Mouse (Mus musculus): ENCODE data around the gene Il6ra.
A peak's percentile ranks its signal among the peaks of the same experiment; 100 is the strongest.

Gene Il6ra

DNA sequence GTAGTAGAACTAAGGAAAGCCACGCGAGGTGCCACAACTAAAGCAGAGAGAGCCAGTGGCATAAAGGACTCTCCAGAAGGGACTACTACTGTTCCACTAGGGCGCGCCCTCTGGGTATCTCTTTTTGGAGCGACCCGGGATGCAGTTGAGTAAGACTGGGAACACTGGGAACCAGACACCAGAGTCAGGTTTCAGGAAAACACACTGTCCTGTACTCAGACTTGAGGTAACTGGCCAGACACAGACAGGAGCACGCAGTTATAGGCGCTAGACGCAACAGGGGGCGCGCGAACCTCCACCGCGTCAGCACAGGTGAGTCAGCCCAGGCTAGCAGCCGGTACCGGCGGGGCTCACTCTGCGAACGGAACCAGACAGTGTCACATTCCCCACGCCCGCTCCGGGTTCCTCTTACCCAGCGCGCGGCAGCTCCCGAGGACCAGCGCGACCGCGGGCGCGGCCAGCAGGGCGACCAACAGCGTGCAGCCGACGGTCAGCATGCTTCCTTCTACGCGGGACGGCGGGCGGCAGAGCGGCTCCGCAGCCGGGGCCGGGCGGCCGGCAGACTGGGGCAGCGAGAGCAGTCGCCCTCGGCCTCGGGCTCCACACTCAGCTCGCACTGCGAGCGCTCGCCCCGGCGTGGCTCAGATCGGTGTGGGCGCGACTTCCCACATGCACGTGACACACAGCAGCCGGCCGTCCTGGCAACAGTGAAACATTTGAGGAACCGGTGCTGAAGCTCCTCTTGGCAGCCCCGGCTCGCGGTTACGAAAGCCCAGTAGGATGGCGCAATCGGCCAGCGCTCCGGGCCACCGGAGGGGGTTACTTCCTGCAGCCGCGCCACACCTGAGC lies at the start of gene Il6ra:
Gene Il6ra (minus strand): TSS at position 654 of the 849 bp plus-strand sequence.
- peak; percentile 75 to 86 for DNase-seq (ENCODE audit: low spot score in 2 of 2)

GRCm38 (mm10) chr3:89962059-89962750 lies 49.2 kb upstream of the Il6ra start:
- DNase-seq (ENCODE audit: low spot score in 2 of 2): no peak

DNA sequence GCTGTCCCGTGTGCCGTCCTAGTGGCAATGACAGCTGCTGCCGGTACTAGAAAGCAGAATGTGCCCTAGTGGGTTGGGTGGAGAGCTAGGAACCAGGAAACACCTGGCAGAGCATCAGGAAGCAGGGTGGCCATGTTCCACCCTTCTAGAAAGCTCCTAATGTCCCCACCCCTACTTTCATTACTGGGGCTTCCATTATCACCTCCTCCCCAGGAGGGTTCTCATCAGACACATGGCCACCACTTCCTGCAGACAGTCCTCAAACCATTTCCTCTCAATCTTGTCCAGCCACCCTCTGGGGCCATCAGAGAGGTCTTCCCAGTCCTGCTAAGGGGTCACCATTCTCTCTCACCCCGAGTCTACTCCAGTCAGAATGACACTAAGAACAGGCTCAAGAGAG lies 48.4 kb upstream of the Il6ra start:
- no peak for DNase-seq (ENCODE audit: low spot score in 2 of 2)

- peak; percentile 77 to 84 for DNase-seq (ENCODE audit: low spot score in 2 of 2)
Observed at GRCm38 (mm10) chr3:89960469-89960868, 47.5 kb upstream of the Il6ra start.

DNA sequence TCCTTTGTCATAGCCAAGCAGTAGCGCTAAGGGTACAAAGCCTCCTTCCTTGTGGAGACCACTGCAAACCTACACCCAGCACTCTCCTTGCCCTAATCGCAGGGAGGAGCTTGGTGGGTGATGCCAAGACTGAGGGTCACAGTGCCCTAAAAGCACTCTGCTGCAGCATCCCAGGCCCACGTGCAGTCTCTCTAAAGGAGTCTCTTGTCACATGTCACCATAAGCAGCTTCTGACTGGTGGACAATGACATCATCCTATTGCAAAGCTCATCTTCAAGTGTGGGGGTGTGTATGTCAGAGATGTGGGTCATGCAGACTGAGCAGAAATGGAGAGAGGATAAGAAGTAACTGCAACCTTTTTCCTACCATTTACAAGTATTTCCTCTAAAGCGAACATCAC lies 46.4 kb upstream of the Il6ra start:
- no peak for DNase-seq (ENCODE audit: low spot score in 2 of 2)

DNA sequence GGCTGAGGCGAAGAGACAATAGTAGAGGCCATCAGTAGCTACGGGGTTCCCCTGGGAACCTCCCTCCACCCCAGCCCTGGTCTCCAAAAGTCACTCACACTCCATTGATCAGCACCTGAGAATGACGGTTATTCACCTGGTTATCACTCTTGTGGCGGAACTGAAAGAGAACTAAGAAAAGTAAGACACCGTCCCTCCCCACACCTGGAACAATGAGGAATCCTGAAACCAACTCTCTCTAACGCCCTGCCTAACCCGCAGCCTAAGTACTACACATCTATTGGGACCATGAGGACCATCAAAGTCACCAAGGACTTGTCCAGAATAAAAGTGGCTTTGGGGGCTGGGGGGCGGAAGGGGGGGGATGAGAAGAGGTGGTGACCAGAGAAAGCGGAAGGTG lies 44.9 kb upstream of the Il6ra start:
- no peak for DNase-seq (ENCODE audit: low spot score in 2 of 2)

- no peak for DNase-seq (ENCODE audit: low spot score in 2 of 2)
Observed at GRCm38 (mm10) chr3:89956177-89956971, 43.4 kb upstream of the Il6ra start.

- peak; percentile 67 to 87 for DNase-seq (ENCODE audit: low spot score in 2 of 2)
Observed at GRCm38 (mm10) chr3:89953420-89953819, 40.4 kb upstream of the Il6ra start.

GRCm38 (mm10) chr3:89948655-89949054 lies 35.7 kb upstream of the Il6ra start:
- no peak for DNase-seq (ENCODE audit: low spot score in 2 of 2)

DNA sequence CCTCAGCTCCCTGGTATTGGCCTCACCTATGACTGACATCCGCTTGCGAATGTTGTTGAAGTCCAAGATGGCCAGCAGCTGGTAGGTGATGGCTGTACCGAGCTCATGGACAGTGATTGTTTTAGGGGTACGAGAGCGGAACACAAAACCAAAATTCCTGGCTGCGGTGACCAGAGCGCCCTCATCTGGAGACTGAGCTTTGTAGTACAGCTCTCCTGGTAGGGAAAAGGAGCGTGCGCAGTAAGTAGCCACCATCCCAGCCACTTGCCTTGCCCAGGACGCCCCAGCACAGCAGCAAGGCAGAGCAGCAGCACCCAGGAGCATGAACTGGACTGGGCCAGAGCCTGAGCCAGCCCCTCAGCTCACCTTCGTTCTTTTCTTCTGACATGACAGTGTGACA lies 35.0 kb upstream of the Il6ra start:
- no peak for DNase-seq (ENCODE audit: low spot score in 2 of 2)

GRCm38 (mm10) chr3:89945026-89945425 lies 32.0 kb upstream of the Il6ra start:
- peak in 1 of 2 experiments; percentile 53 for DNase-seq (ENCODE audit: low spot score in 2 of 2)

DNA sequence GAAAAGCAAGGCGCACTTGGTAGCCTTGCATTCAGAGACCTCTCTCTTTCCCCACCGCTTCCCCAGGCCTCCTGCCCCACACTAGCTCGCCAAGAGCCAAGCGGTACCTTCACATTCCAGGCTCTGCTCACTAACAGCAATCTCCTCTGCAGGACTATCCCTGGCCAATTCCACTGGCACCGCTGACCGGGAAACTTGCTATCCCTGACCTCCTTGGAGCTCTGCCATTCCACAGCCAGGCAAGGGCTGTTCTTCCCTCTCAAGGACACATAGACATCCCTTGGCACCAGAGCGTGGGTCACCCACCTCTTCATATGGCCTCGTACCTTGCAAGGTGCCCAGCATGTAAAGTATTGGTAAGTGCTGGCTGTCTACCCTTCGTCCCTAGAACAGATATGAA lies 29.9 kb upstream of the Il6ra start:
- DNase-seq (ENCODE audit: low spot score in 2 of 2): no peak

GRCm38 (mm10) chr3:89936495-89936894 lies 23.5 kb upstream of the Il6ra start:
- no peak for DNase-seq (ENCODE audit: low spot score in 2 of 2)

DNA sequence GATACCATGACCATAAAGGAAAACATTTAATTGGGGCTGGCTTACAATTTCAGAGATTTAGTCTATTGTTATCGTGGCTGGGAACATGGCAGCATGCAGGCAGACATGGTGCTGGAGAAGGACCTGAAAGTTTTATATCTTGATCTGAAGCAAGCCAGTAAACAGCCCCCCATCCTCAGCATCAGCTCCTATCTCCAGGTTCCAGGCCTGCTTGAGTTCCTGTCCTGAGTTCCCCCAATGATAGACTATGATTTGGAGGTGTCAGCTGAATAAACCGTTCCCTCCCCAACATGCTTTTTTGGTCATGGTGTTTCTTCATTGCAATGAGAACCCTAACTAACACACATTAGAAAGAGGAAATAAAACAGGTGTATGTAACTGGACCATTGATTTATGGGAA lies 19.9 kb upstream of the Il6ra start:
- DNase-seq (ENCODE audit: low spot score in 2 of 2): no peak

GRCm38 (mm10) chr3:89928956-89929355 lies 16.0 kb upstream of the Il6ra start:
- no peak for DNase-seq (ENCODE audit: low spot score in 2 of 2)

DNA sequence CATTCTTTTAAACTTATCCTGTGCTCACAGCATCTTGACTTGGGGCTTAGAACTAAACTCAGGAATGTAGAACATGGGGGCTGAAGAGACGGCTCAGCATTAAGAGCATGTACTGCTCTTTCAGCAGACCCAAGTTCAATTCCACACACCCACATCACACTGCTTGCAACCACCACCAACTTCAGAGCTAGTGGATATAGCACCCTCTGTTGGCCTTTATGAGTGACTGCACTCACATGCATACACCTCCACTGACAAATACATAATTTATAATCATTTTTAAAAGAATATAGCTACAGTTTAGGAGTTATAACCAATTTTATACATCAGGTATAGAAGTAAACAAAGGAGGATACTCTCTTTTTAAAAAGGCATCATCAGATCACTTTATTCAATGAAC lies 13.4 kb upstream of the Il6ra start:
- no peak for DNase-seq (ENCODE audit: low spot score in 2 of 2)

- DNase-seq (ENCODE audit: low spot score in 2 of 2): no peak
Observed at GRCm38 (mm10) chr3:89920711-89921110, 7.7 kb upstream of the Il6ra start.

DNA sequence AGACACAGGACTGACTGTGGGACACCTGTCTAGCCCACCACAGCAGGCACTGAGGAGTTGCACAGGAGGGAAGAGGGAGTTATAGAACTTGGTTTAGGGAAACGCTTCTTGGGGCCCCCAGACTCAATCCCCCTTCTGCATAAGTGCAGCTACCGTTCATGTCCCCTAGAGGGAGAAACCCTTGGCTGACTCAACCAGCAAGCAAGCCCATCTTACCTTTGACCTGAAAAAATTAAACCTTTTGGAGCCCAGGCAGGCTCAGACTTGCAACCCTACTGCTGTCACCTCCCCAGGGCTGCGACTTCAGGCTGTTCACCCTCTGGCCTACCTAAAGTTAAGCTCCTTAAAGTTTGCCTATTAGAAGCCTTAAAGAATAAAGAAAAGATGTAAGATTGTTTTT lies 4.4 kb upstream of the Il6ra start:
- DNase-seq (ENCODE audit: low spot score in 2 of 2): no peak

GRCm38 (mm10) chr3:89916622-89917021 lies 3.6 kb upstream of the Il6ra start:
- no peak for DNase-seq (ENCODE audit: low spot score in 2 of 2)

DNA sequence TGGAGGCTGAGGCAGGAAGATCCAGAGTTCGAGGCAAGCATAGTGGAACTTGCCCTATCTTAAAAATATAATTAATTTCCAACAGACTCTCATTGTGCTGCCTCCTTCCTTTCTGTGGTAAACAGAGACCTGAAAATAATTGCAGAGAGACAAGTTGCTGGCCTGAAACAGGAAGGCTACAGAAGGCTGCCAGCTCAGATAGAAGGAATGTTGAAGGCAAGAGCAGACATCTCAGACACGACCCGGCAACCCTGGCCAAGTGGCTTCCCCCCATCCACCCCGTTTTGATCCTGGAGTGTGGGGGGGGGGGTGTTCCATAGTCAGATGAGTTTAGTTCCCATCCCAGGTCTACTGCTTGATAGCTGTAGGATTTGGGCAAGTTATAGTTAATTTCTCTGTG lies 1.7 kb upstream of the Il6ra start:
- no peak for DNase-seq (ENCODE audit: low spot score in 2 of 2)

DNA sequence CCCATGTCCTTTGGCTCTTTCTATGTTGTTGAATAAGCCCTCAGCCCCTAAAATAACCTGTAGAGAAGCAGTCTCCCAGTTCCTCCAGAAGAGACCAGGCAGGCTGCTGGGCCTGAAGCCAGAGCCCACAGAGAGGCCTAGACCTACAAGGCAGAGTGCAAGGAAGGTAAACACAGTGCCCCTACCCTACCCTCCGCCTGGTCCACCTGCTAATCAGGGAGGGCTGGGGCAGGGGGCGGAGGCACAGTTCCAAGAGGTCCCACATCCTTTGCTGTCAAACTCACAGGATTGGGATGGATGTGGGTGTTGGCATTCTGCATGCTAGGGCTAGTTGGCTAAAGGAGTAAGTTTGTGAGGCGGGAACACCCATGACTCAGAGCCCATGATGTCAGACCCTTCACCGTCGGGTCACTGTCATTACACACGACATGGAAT lies 871 bp downstream of the Il6ra start:
- no peak for DNase-seq (ENCODE audit: low spot score in 2 of 2)

DNA sequence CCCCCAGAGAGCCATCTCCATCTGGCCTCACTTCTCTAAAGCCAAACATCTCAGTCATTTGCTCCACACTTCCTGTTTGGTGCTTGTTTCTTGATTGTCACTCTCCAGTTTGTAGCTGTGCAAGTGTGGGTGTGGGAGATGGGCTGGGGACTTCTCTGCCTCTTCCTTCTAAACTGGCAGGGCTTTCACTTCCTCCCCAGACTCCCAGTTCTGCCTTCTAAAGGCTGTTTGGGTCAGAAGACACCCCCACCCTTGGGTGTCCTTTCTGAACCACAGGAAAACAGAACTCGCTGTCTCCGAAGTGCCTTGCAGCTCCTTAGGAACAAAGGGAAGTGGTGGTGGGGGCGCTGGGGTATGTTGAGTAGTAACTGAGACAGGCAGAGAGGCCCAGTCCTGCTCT lies 1.8 kb downstream of the Il6ra start:
- DNase-seq (ENCODE audit: low spot score in 2 of 2): peak; percentile 47 to 76
